Mouse (Mus musculus) midbrain, embryonic 12.5 days (tissue): Measurements from ENCODE around the gene Hnf1b. TPM values are rescaled to one million over a fixed set of nuclear protein-coding genes. Genes with fewer than 3 reads are reported as not detected.

Experiments used
- ATAC-seq: fragments of 200-750 bp; cut with Nextera tagmentation; 2 replicates; pipeline ENCODE4 v1.8.0; 2017; ENCODE audit warnings: low read depth, moderate TSS enrichment, moderate library complexity; ENCODE audit not compliant: low FRiP score
- H3K27ac ChIP-seq: fragments of 300-500 bp; sonication (generic); replicated peaks from 2 replicates; pipeline ENCODE4 v1.5.1; 2016; ENCODE audit warnings: mild to moderate bottlenecking
- H3K27me3 ChIP-seq: fragments of 300-500 bp; sonication (generic); 2 replicates; pipeline ENCODE4 v1.6.1; 2016; ENCODE audit warnings: mild to moderate bottlenecking
- H3K36me3 ChIP-seq: fragments of 300-500 bp; sonication (generic); 2 replicates; pipeline ENCODE4 v1.6.1; 2016
- H3K4me1 ChIP-seq: fragments of 300-500 bp; sonication (generic); 2 replicates; pipeline ENCODE4 v1.6.1; 2016
- H3K4me2 ChIP-seq: fragments of 300-500 bp; sonication (generic); replicated peaks from 2 replicates; pipeline ENCODE4 v1.6.1; 2016; ENCODE audit warnings: mild to moderate bottlenecking, moderate library complexity
- H3K4me3 ChIP-seq: fragments of 300-500 bp; sonication (generic); 2 replicates; pipeline ENCODE4 v1.5.1; 2016; ENCODE audit warnings: mild to moderate bottlenecking
- H3K9ac ChIP-seq: fragments of 300-500 bp; sonication (generic); replicated peaks from 2 replicates; pipeline ENCODE4 v1.6.1; 2016; ENCODE audit warnings: mild to moderate bottlenecking, moderate library complexity
- H3K9me3 ChIP-seq: fragments of 300-500 bp; sonication (generic); 2 replicates; pipeline ENCODE4 v1.6.1; 2016; ENCODE audit warnings: mild to moderate bottlenecking
- WGBS: fragments of 180-500 bp; shearing (Covaris S2); methylation state at CpG from one replicate; pipeline ENCODE4 v1.1.7; 2016; 5-methylcytosine and 5-hydroxymethylcytosine counted together
- polyA plus RNA-seq: library from polyadenylated mRNA; unstranded; fragments of >200 nt; fragmentation: Nextera tagmentation; extraction: Ambion mirVana; gene quantifications from 2 replicates; pipeline ENCODE4 v1.2.1, GENCODE M21; 2016

The Hnf1b gene
- polyA plus RNA-seq, 1 experiment from 2014 or later, result not detected

DNA sequence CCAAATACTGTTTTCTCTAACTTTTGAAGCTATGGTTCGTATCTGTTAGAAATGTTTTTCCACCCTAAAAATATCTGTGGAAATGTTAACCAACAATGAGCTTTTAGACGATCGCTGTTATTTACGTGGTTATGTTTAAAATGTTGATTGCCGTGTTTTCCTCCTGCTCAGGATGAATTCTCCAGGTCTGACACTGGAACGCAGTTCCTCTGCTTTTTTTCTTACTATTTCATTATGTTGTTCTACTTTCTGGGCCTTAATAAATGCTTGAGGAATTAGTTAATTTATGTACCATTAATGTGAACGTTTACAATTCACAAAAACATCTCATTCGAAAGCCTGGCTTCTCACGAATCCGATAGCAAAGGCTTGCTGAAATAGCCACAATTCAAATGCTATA, 4.2 kb downstream of the Hnf1b start:
- H3K9me3 ChIP-seq, result no peaks in the 10 kb centered on the region
- H3K9ac ChIP-seq, result no peak overlapping the region
- WGBS, result 4% methylated on average over 10 of the region's 10 CpGs
- ATAC-seq, result no peak
- H3K4me2 ChIP-seq, result no peak overlapping the region
- peaks cover 30% of the 10 kb centered on the region for H3K4me1 ChIP-seq
- no peaks in the 10 kb centered on the region for H3K36me3 ChIP-seq
- no peak overlapping the region for H3K27ac ChIP-seq
- H3K4me3 ChIP-seq, result no peak overlapping the region
- peaks cover 87% of the 10 kb centered on the region for H3K27me3 ChIP-seq

DNA sequence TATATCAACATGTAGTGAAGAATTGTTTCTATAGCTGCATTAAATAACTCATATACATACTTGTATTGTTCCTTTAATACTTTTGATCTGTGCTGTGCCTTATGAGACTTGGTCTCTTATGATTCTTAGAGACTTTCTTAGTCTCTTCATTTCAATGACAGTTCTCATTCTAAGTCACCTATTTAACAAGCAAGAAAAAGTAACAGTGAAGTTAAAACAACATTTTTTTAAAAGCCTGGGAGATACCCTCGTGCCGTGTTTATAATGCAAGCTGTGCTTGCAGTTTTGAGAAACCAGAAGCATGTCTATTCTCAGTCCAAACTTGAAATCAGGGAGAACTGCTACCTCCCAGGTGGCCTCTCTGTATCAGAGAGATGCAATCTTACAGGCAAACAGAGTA, 4.8 kb downstream of the Hnf1b start:
- H3K9ac ChIP-seq, result no peak overlapping the region
- H3K36me3 ChIP-seq, result no peaks in the 10 kb centered on the region
- H3K4me3 ChIP-seq, result no peak overlapping the region
- 15% methylated on average over 2 of the region's 2 CpGs for WGBS
- H3K9me3 ChIP-seq, result no peaks in the 10 kb centered on the region
- peaks cover 87% of the 10 kb centered on the region for H3K27me3 ChIP-seq
- no peak overlapping the region for H3K27ac ChIP-seq
- H3K4me2 ChIP-seq, result no peak overlapping the region
- peaks cover 28% of the 10 kb centered on the region for H3K4me1 ChIP-seq
- no peak for ATAC-seq

DNA sequence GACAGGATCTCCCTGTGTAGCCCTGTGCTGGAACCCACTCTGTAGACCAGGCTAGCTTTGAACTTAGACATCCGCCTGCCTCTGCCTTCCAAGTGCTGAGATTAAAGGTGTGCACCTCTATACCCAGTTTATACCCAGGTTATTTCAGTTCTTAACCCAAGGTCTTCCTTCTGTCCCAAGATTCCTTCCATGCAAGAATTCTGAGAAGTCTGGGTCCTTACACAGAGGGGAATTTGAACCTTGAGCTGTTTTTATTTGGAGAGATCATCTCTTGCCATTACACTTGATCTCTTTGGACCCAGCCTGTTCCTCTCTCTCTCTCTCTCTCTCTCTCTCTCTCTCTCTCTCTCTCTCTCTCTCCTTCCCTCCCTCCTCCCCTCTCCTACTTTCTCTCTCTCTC, 7.4 kb downstream of the Hnf1b start:
- WGBS, result 70% methylated on average over 1 of the region's 1 CpGs

DNA sequence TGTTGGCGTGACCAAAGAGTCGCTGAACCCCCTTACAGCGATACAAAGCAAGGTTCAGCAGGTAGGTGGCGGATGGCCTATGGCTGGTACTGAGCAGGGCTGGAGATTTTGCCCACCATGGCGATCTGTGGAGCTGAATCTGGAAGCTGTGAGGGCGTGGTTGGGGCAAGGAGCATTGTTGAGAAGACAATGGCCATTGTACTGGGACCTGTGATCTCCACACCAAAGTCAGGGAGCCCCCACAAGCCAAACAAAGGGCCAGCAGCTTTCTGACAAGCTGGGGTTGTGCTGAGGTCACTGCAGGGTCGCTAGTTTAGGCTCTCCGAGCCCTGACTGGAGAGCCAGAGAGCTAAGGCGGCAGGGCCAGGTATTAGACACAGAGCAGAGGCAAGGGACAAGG, 15.4 kb downstream of the Hnf1b start:
- Histone ChIP-seq H3K36me3 (no peaks in the 10 kb centered on the region), H3K27ac (no peak overlapping the region), H3K9me3 (no peaks in the 10 kb centered on the region), H3K4me1 (peaks cover 12% of the 10 kb centered on the region; the same call in 1 of the 2 replicates), H3K9ac (no peak overlapping the region), H3K4me2 (no peak overlapping the region), H3K27me3 (peaks cover 64% of the 10 kb centered on the region), H3K4me3 (no peak overlapping the region)
- no peak for ATAC-seq
- 12% methylated on average over 9 of the region's 9 CpGs for WGBS

More for the DNA sequence above, 7.4 kb downstream of the Hnf1b start:
- H3K27ac ChIP-seq, result no peak overlapping the region
- no peaks in the 10 kb centered on the region for H3K9me3 ChIP-seq
- ATAC-seq, result no peak
- H3K9ac ChIP-seq, result no peak overlapping the region
- no peak overlapping the region for H3K4me3 ChIP-seq
- no peaks in the 10 kb centered on the region for H3K36me3 ChIP-seq
- H3K27me3 ChIP-seq, result peaks cover 76% of the 10 kb centered on the region
- H3K4me2 ChIP-seq, result no peak overlapping the region
- H3K4me1 ChIP-seq, result 0 out of 2 replicates have a peak, but pooled peaks cover 6% of the 10 kb centered on the region

DNA sequence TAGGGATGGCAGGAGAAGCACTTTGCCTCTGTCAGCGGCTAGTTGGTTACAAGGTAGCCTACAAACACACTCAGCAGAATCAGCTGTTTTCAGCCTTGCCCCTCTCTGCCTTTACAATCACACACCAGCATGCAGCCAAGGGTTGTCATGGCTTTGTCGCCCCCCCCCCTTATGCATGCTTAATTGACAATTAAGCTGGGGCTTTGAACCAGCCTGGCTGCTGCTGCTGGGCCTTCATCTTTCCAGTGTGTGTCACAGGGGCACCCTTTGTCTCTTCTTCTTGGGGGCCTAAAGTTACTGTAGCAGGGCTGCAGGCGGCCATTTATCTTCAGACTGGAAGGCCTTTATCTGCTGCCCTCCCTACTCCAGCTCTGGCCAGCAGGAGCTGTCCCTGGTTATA, 17.7 kb downstream of the Hnf1b start:
- 32% methylated on average over 3 of the region's 3 CpGs for WGBS
- Histone ChIP-seq H3K9ac (no peak overlapping the region), H3K27me3 (peaks cover 55% of the 10 kb centered on the region), H3K4me1 (peaks cover 12% of the 10 kb centered on the region; the same call in 1 of the 2 replicates), H3K4me3 (no peak overlapping the region), H3K36me3 (no peaks in the 10 kb centered on the region), H3K9me3 (no peaks in the 10 kb centered on the region), H3K4me2 (no peak overlapping the region), H3K27ac (no peak overlapping the region)
- no peak for ATAC-seq

DNA sequence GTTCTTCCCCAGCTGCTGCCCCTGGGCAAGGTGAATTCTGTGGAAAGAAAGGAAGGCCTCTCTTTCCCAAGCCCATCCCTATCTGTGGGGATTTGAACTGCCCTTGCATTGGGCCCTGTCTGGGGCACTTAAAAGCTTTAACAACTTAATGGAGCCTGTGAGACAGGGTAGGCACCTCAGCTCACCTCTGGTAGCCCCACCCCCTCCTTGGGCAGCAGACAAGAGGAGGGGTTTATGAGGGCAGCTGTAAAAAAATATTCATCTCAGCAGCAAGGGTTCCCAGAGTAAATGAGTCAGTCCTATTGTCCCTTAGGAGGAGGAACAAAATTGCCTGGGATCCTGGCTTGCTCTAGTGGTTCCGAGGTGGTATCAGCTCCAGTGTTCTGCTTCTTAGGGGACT, 19.3 kb downstream of the Hnf1b start:
- H3K4me3 ChIP-seq, result no peak overlapping the region
- no peak for ATAC-seq
- no peak overlapping the region for H3K4me2 ChIP-seq
- no peak overlapping the region for H3K9ac ChIP-seq
- H3K9me3 ChIP-seq, result no peaks in the 10 kb centered on the region
- 8% methylated on average over 1 of the region's 1 CpGs for WGBS
- peaks cover 12% of the 10 kb centered on the region; the same call in 1 of the 2 replicates for H3K4me1 ChIP-seq
- H3K27me3 ChIP-seq, result peaks cover 44% of the 10 kb centered on the region
- no peaks in the 10 kb centered on the region for H3K36me3 ChIP-seq
- no peak overlapping the region for H3K27ac ChIP-seq

DNA sequence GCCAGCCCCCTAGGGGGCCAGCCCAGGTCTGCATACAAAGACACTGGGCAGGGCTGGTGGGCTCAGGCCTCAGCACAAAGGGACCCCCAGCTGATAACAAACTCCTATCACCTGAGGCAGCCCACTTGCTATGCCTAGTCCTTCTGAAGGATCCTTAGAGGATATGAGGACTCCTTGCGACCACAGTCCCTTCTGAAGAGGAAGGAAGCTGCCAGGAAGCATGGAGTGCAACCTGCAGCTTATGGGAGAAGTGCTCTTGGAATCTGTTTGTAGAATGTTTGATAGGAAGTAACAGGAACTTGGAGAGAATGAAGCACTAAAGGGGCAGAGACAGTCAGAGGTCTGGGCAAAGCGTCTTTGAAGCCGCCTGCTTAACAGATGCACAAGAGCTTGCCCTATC, 19.8 kb downstream of the Hnf1b start:
- H3K27ac ChIP-seq, result no peak overlapping the region
- H3K9ac ChIP-seq, result no peak overlapping the region
- 40% methylated on average over 3 of the region's 3 CpGs for WGBS
- H3K4me3 ChIP-seq, result no peak overlapping the region
- no peak for ATAC-seq
- no peaks in the 10 kb centered on the region for H3K9me3 ChIP-seq
- H3K4me2 ChIP-seq, result no peak overlapping the region
- peaks cover 12% of the 10 kb centered on the region; the same call in 1 of the 2 replicates for H3K4me1 ChIP-seq
- H3K36me3 ChIP-seq, result no peaks in the 10 kb centered on the region
- H3K27me3 ChIP-seq, result peaks cover 39% of the 10 kb centered on the region

DNA sequence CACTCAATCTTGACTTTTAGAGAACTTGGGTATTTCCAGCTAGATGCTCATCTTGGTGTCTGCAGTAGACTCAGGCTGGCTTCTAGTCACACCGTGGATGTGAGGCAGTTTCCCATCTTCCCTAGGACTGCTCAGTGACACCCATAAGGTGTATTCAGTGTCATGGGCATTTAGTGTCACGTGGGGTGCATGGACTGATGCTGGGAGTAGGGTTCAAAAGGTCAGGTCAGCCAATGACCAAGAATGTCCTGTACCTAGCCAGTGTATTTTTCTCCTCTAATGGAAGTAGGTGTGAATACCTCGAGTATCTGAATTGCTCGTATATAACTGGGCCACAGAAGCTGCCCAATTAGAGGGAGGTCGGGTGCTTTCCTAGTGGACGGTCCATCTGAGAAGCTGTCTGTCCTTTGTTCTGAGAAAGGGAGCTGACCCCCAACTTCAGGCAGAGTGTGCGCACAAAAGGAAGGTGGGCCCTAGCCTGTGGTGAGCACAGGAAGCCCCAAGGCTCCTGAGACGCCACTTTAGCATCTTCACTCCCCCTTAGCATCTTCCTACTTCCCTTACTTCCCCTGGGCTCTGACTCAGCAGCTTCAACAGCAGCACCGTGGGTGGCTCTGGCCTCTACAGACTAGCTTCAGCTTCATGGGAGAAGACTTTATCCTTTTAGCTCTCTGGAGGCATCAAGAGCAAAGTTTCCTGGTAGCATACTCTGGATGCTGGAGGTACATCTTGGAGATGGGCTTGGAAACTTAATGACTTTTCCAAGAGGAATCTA, 22.1 kb downstream of the Hnf1b start:
- Histone ChIP-seq H3K9ac (no peak overlapping the region), H3K27ac (no peak overlapping the region), H3K9me3 (no peaks in the 10 kb centered on the region), H3K4me1 (peaks cover 7% of the 10 kb centered on the region; the same call in 1 of the 2 replicates), H3K27me3 (peaks cover 20% of the 10 kb centered on the region), H3K4me3 (no peak overlapping the region), H3K36me3 (no peaks in the 10 kb centered on the region), H3K4me2 (no peak overlapping the region)
- ATAC-seq, result no peak
- 81% methylated on average over 9 of the region's 9 CpGs for WGBS

DNA sequence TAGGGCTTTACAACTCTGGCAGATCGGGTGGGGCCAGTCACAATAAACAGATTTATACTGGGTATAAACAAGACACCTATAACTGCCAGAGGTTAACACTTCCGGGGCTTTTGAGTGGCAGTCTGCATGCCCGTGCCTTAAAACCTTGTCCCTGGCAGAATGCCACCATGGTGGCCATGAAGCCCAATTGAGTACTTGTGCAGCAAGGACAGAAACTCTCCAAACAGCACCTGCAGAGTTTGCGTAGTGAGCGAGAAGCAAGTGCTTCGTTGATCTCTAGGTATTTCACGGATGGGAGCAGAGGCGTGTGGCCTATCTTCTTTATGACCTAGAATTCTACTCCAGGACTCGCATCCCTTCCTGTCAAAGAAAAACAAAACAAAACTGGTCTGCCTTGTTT, 23.6 kb downstream of the Hnf1b start:
- 85% methylated on average over 9 of the region's 9 CpGs for WGBS

DNA sequence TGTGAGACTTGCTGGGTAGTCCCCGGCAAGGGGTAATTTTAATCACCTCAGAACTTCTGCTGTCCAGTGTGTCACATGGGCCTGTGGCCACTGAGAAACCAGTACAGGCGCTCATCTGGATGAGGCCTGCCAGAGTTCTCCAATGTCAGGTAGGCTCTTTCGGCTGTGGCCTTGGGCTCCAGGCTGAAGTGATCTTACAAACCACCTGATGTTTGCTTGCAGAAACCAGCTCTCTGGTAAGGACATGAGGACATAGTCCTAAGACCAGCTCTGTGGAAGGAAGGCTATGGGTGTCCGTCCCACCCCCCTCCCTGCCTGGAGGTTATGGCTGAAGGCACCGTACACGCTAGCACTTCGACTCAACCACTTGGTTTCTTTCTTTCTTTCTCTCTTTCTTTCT, 26.8 kb downstream of the Hnf1b start:
- Histone ChIP-seq H3K27me3 (no peaks in the 10 kb centered on the region; the same call in 1 of the 2 replicates), H3K36me3 (no peaks in the 10 kb centered on the region), H3K4me1 (no peaks in the 10 kb centered on the region), H3K9me3 (no peaks in the 10 kb centered on the region), H3K4me2 (no peak overlapping the region), H3K4me3 (no peak overlapping the region), H3K9ac (no peak overlapping the region), H3K27ac (no peak overlapping the region)
- WGBS, result 94% methylated on average over 7 of the region's 7 CpGs
- no peak for ATAC-seq

More for the DNA sequence above, 23.6 kb downstream of the Hnf1b start:
- H3K36me3 ChIP-seq, result no peaks in the 10 kb centered on the region
- H3K4me3 ChIP-seq, result no peak overlapping the region
- peaks cover 5% of the 10 kb centered on the region for H3K27me3 ChIP-seq
- no peak for ATAC-seq
- H3K4me2 ChIP-seq, result no peak overlapping the region
- no peak overlapping the region for H3K27ac ChIP-seq
- peaks cover 7% of the 10 kb centered on the region; the same call in 1 of the 2 replicates for H3K4me1 ChIP-seq
- H3K9me3 ChIP-seq, result no peaks in the 10 kb centered on the region
- H3K9ac ChIP-seq, result no peak overlapping the region

DNA sequence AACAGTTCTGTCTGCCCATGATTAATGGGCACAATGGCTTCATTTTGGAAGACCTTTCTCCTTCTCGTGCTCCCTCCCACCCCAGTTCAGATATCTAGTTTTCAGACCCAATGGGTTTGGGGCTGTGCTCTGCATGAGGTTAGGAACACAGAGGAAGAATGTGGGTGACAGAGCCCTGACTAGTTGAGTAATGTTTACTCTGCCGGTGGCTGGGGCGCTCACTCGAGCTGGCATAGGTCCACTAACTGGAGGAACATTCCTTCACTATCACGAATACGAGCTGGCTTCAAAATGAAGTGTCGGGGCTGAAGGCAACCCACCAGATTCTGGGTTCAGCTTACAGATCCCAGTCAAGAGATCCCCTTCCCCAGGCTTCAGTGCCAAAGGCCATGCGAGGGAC, 27.9 kb downstream of the Hnf1b start:
- H3K27me3 ChIP-seq, result no peaks in the 10 kb centered on the region; the same call in 1 of the 2 replicates
- no peak overlapping the region for H3K9ac ChIP-seq
- no peak overlapping the region for H3K27ac ChIP-seq
- no peaks in the 10 kb centered on the region for H3K9me3 ChIP-seq
- ATAC-seq, result no peak
- no peak overlapping the region for H3K4me3 ChIP-seq
- H3K4me2 ChIP-seq, result no peak overlapping the region
- no peaks in the 10 kb centered on the region for H3K4me1 ChIP-seq
- WGBS, result 88% methylated on average over 8 of the region's 8 CpGs
- H3K36me3 ChIP-seq, result no peaks in the 10 kb centered on the region

DNA sequence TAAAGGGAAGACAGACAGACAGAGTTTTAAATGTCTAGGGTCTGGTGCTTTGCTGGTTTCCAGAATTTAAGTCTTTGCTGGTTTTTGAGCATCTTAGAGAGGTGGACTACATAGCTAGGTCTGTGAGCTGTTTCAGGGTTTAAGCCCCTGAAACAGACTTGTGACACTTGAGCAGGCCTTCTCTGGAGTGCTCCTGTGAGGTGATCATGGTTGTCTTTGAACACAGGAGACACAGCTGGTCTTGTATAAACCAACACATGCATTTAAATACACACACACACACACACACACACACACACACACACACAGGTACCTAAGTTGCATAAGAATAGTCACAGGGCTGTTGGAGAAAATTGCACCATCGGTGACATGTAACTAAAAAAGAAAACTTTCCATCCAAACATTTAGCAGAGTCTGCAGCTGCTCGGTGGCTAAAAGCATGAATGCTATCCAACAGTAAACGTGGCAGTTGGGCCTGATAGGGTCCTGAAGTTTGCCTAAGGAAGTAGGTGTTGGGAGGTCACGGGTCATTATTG, 28.6 kb downstream of the Hnf1b start:
- no peaks in the 10 kb centered on the region for H3K4me1 ChIP-seq
- no peak overlapping the region for H3K4me3 ChIP-seq
- 81% methylated on average over 4 of the region's 4 CpGs for WGBS
- H3K27ac ChIP-seq, result no peak overlapping the region
- H3K9ac ChIP-seq, result no peak overlapping the region
- no peaks in the 10 kb centered on the region for H3K36me3 ChIP-seq
- no peak overlapping the region for H3K4me2 ChIP-seq
- H3K9me3 ChIP-seq, result no peaks in the 10 kb centered on the region
- no peak for ATAC-seq
- no peaks in the 10 kb centered on the region; the same call in 1 of the 2 replicates for H3K27me3 ChIP-seq
